Mouse (Mus musculus) urinary bladder, postnatal 14 days (tissue): ENCODE data around the gene Lpin1.
A peak's percentile ranks its signal among the peaks of the same experiment; 100 is the strongest.

Experiments
- DNase-seq: peaks from one replicate; pipeline ENCODE4 v3.0.0; 2021; ENCODE audit warnings: low spot score

The Lpin1 gene

DNA sequence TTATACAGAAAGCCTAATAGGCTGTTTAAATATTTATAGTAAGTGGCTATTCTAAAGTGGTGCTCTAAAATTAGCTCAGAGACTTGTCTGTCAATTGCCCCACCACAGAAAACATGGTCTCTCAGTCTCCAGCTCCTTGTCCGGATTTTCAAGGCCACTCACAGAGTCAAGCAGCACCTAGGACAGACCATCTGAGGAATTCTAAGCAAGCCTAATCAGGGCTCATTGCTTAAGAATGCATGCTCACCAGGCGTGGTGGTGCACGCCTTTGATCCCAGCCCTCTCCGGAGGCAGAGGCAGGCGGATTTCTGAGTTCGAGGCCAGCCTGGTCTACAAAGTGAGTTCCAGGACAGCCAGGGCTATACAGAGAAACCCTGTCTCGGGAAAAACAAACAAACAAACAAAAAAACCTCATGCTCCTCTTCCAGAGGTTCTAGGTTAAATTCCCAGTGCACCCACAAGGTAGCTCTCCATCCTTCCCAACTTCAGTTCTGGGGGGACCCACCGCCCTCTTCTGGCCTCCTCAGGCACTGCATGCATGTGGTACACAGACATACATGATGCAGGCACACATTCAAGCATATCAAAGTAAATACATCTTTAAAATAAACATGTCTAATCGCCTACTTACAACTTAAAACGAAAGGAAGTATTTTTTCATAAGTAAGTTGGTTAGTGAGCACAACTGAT lies 40.2 kb downstream of the Lpin1 start:
- DNase-seq = no peak

DNA sequence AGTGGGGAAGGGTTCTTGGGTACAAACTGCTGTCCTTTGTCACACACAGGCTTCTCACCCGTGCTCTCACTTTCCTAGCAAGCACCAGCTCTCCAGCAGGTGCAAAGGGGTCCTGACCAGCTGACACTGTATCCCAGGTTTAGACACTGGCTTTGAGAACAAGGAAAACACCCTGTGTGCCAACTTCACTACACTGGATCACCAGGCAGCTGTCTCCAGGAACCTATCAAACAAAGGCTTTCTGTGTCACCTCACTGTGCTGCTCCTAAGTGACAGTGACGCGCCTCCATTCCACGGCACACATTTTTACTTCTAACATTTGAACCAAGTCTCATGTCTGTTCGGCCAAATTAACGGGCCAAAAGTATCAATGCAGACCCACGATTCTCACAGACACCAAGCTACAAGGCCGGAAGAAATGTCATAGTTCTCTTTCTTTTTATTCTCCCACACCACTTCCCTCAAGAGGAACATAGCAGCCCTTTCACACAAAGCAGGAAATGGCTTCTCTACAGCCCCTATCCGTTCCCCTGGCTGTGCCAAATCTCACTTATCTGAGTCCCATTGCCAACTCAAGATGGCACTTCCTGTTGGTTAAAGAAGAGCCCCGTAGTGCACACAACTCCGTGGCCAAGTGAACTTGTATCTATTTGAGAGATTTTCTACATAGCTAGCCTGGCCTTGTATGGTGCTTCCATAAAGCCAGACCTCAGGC lies 41.7 kb downstream of the Lpin1 start:
- no peak for DNase-seq

DNA sequence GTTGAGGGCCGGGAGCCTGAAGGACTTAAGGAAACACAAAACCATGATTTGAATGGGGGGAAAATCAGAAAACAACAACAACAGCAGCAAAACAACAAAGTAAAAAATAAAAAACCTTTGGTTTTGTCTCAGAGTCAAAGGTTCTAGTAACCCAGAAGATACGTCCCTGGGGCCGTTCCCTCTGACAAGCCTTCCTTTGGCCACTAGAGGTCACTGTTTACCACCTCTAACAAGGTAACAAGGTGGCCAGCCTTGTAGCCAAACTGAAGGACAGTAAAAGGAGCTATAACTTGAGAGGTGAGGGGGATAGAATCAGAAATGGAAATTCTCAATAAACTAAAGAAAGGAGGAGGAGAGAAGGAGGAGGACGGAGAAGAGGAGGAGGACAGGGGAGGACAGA lies 42.3 kb downstream of the Lpin1 start:
- peak; percentile 69 for DNase-seq

DNA sequence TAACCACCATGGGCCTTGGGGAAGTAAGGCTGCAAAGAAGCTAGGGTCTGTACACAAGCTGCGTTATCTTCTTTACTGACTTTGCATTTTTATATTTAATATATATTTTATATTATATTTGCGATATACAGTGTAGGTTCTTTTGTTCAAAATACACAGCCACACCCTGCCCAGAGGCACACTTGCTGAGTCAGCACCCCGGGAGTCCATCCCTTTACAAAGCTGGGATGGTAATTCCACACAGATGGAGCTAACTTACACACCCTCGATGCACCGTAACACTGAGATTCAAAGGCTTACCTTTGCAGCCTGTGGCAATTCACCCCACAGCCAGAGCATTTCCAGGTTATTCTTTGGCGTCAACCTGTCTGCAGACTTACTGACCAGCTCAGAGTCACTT lies 42.7 kb downstream of the Lpin1 start:
- no peak for DNase-seq

DNA sequence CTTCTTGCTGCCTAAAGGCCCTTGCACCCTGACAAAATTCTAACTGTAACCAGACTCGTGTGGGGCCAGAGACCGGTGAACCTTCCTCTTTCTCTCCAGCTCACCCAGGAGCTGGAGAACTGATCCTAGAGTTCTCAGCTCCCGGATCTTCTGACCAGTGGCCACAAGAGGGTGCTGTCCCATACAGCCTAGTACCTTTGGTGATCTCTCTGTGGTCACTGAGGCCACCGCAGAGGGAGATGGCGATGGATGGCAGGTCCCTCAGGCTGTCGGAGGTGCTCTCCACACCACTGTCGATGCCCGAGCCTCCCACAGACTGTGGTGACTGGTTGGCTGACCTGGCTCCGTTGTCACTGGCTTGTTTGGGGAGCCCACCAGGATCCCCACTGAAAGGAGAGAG lies 47.3 kb downstream of the Lpin1 start:
- DNase-seq = peak; percentile 52

DNA sequence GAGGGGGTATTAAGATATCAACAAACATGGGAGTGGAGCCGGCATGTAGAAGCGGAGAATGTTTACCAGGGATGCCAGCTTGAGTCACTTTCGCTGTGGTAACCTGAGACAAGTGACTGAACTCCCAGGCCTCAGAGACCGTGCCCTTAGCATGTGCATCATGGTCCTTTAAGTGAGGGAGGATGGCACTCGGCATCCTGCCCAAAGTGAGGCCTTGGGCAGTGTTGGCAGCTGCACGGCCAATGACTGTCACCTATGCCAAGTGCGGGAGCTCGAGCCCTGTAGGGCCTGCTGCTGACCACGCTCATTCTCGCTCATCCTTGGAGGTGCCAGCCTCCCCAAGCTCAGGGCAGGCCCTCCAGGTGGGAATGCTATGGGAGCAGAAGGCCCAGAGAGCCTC lies 48.1 kb downstream of the Lpin1 start:
- DNase-seq = no peak

DNA sequence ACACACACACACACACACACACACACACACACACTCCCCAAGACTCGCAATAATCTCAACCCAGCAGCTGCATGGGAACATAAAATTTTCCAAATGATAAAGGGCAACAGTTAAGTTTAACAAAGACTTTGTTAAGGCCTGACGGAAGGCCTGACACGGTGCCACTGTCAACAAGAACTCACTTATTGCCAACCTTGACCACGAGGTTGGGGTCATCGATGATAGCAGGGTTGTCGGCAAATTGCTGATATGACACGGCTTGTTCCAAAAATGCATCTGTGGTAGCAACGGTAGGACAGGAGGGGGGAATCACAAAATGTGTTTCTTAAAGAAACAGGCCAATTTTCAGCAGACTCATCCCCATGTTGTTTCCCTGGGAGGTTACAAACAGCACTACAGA lies 48.6 kb downstream of the Lpin1 start:
- no peak for DNase-seq

DNA sequence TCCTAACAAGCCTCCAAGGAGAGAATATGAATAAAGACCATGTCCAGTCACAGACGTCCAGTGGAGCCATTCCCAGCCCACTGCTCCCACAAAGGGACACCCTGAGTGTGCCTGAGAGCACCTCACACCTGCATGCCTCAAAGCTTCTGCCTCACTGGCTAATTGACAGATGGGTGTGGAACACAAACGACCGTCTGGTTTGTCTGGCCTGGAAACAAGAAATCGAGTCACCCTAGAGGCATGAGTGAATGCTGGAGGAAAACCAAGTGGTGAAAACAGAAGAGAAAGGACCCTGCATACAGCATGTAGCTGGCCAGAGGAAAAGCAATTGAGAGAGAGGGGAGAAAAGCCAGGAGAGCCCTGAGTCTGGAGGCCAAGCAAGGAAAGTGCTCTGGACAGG lies 53.5 kb downstream of the Lpin1 start:
- DNase-seq = no peak

DNA sequence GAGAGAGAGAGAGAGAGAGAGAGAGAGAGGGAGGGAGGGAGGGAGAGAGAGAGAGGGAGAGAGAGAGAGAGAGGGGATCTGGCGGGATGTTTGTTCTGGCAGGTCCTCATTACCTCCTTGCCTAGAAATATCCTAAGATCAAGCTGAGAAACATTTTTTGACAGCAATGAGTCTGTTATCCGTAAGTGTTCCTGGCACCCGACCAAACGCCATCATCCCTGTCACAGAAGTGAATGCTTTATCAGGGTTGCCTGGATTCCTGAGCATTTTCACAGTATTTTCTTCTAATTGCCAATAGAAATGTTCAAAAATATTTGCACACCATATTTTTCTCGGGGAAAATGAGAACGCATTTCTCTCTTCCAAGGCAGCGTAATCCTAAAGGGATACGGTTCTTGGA lies 56.6 kb downstream of the Lpin1 start:
- no peak for DNase-seq

DNA sequence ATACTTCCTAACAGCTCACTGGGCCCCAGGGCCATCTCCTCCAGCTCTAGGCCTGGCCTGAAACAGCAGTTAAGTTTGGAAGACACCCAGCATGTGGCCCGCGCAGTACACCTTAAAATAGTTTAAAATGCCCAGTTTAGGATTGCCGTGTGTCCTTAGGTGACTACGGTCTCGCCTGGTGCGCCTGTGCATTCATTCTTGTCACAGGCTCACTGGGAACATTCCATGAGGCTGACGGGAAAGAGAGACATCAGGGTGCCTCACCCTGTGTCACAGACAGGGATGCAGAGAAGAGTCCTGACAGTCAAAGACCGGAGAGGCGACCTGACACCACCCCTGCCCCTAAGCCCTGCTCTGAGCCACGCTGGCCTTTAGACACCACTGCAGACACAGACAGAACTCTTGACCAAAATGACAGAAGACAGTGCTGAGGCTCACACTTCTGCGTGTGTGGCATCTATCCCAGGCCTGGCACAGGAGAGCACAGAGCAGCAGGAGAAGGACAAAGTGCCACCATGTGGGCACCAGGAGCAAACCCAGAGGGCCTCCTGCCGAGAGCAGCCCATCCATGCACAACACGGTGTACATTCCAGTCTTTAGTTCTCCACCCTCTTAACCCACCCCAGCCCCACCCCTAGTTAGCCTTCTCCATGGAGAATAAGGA lies 58.5 kb downstream of the Lpin1 start:
- DNase-seq = no peak

DNA sequence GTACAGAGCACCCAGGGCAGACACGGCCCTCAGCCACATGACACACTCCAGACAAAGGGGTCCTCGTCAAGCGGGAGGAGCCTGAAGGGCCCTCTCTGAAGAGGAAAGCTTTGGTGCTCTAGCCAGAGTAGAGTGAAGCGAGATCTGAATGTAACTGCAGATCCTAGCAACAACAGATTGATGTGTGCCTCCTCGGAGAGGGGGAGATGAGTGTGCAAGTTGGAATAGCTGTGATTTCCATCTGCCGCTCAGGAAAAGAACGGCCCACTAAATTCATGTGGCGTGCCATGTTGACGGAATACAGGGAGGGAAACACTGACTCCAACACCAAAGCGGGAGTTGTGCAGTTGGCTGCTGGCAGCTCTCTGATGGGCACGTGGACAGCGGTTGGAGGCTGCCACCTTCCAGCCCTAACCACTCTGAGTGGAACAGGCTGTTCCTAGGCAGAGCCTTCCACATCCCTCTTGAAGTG lies 59.7 kb downstream of the Lpin1 start:
- DNase-seq = no peak

DNA sequence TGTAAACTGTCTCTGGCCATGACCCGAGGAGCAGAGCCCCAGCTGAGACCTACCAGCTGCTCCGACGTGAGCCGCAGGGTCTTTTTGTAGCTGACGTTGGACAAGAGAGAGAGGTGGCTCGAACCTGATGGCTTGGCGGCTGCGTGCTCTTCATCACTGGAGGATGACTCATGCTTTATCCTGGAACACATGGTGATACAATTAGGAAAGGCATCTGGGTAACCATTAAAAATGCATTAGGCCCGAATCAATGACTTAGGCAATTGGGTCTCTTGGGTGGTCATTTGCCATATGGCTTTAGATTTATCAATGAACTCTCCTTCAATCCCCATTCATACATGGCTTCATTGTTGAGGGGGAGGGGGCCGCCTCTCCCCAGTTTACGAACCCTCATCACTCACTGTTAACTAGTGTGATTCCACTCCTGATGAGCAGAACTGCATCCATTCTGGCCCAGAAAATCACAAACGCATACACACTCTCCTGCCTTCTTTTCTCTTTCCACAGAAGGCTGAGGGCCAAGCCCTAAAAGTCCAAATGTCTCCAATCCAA lies 61.9 kb downstream of the Lpin1 start:
- DNase-seq = no peak

DNA sequence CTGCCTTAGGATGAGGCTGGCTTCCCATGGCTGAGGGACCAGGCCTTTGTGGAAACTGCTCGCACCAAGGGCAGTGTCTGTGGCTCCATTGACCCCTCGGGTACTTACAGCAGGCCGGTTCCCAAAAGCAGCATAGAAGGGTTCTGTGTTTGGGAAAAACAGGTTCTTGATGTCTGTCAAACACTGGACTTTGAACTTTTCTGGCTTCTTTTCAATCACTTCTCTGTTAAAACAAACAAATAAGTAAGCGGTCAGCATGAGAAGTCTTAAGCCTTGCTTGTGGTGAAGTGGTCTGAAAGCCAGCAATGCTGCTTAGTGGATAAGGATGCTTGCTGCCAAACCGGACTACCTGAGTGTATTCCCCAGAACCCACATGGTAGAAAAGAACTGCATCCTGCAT lies 69.2 kb downstream of the Lpin1 start:
- no peak for DNase-seq

DNA sequence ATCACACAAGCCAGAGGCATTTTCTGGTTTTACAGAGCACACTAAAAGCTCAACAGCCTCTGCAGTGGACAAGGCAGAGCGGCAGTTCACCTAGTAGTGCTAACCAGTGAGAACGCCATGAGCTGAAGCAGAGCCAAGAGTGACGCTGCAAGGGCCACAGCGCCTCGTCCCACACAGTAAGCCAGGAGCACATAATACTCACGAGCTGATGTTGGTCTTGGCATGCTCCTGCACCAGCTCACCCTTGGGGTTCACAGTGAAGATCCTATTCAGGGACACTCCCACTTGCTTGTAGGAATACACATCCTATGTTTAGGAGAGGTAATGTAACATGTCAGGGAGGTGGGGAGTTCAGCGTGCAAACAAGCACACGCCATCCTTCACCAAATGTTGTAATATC lies 70.1 kb downstream of the Lpin1 start:
- no peak for DNase-seq

DNA sequence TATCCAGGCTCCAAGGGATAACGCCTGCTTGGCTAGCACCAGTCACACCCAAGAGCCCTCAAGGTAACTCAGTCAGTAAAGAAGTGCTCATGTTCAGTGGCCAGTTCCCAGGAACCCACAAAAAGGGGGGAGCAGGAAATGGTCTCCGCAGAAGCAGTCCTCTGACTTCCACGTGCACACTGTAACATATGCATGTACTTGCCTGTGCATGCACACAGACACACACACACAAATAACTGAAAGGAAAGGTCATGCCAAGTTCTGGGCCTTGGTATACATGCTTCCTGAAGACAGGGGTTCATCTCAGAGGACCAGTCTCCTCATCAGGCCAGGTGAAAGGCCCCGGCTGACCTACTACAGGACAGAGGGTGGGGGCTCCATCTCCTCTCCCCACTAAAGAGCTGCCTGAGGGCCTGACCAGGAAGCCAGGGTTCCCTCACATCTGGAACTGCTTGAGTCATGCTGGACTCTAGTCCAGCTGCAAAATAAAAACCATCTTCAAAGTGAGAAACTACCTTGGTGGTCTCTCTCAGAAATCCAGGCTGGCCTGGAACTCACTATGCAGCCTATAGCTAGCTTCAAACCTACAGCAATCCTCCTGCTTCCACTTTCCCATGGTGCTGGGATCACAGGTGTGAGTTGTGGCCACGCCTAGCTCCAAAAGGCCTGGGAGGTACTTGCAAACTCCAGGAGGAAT lies 70.7 kb downstream of the Lpin1 start:
- no peak for DNase-seq

DNA sequence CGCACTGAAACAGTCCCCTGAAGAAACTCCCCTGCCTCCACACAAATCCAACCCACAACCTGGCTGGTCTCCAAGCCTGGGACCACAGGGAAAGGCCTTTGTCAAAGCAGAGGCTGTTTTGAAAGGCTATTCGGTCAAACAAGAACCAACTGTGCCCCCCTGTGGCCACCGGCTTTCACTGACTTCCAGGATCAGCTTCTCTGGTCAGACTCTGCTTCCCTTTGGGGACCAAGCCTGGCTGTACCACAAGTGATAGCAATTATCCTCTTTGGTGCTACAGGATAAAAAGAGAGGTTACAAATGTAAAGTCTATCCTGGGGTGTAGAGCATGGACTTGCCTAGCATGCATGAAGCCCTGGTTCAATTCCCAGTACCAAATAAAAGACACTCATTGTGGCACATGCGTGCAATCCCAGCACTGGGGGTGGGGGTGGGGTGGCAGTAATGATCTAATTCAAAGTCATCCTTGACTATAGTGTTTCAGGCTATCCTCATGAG lies 77.4 kb downstream of the Lpin1 start:
- DNase-seq = peak; percentile 73

DNA sequence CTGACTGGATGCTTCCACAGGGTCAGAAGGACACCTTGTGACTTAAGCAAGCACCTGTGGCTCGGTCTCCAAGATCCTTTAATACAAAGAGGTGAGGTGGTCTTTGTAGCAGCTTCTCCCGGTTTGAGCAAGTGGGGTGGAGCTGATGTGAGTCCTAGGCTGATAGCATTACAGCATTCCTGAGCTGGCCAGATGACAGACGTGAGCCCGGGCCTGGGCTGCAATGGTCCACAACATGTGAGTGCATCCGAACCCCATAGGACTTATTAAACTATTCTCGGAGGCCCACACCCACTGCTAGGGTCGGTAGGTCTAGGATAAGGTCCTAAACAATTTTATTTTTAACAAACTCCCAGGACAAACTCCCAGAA lies 77.9 kb downstream of the Lpin1 start:
- no peak for DNase-seq

DNA sequence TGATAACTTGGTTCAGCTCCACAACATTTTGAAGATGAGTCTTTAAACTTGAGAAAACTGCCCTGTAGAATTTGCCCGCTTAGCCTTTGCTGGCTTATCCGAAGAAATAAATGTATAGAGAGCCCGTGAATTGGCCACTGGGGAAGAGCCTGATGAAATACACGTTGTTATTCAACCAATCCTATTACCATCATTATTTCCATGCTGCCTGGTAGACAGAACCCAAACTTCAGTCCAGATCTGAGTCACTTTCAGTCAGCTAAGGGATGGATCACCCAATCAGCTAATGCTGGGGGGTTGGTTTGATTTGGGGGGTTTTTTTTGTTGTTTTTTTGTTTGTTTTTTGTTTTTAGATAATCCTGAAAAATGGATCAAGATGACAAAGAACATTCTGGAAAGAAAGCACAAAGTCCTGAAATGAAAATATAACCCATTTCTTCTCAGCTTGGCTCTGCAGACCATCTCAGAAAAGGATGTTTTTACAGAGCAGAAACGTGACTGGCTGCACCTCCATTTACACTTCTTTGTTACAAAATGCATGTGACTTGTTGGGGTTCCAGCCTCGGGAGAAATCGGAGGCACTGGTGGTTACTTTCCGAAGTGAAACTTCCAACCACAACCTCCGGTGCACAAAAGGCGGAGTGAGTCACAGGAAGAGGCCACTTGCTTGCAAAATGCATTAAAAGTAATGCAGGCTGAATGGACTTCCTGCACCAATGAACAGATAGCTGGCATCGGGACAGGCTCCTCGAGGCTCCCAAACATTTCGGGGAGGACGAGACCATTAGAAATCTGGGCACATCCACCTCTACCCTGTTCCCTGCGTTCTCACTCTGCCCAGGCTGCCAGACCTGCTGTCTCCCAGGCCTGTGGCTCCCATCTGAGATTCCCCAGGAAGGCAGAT lies 78.6 kb downstream of the Lpin1 start:
- no peak for DNase-seq

DNA sequence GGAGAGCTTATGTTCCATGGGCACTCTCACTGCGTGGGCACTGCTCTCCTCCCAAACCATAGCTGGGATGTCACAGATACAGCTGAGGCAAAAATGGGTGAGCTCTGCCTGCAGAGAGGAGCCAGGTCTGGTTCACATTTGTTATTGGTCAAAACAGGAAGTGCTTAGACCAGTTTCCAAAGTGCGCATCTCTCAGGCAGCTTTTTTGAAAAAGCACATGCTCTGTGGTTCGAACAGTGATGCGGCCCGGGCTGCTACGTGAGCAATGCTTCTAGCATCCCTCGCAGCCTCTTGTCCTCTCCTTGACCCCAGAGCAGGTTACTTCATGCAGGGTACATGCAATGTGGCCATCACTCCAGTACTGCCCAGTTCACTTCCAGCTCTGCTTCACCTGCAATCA lies 82.1 kb downstream of the Lpin1 start:
- DNase-seq = no peak

DNA sequence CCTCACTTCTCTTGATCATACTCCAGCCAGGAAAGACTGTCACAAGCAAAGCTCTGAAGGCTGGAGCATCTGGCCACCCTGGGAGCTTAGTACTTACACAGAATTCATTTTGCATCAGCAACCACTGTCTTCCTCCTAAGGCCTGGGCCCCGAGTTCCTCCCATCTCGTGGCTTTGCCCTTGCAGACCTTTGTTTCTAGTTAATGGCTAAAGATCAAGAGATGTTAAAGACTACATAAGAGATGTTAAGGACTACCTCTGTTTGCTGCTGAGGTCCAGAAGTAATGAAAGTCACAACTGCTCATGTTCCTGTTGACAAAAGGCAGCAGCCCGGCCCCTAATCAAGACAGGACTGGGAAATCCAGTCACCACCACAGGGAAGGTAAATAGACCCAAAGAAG lies 82.8 kb downstream of the Lpin1 start:
- no peak for DNase-seq

DNA sequence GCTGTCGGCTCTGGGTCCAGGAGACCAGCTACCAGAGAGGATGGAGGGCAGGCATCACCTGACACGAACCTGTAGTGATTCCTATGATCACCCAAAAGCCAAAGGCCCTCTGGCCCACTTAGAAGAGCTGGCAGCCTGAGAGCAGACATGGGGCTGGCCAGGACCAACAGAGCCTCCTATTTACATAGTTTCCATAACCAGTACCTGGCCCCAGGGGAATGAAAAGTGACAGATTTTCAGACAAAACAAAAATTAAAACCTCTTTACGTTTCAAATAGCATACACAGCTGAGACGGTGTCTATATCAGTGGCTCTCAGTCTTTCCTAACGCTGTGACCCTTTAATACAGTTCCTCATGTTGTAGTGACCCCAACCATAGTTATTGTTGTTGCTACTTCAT lies 83.9 kb downstream of the Lpin1 start:
- DNase-seq = no peak
